Mouse (Mus musculus): ENCODE data around the gene Emilin1. TPM values are rescaled to one million over a fixed set of nuclear protein-coding genes. Genes with fewer than 3 reads are reported as not detected.

Emilin1 gene
- polyA plus RNA-seq, 1 experiment from 2014 or later: 12.3 TPM

DNA sequence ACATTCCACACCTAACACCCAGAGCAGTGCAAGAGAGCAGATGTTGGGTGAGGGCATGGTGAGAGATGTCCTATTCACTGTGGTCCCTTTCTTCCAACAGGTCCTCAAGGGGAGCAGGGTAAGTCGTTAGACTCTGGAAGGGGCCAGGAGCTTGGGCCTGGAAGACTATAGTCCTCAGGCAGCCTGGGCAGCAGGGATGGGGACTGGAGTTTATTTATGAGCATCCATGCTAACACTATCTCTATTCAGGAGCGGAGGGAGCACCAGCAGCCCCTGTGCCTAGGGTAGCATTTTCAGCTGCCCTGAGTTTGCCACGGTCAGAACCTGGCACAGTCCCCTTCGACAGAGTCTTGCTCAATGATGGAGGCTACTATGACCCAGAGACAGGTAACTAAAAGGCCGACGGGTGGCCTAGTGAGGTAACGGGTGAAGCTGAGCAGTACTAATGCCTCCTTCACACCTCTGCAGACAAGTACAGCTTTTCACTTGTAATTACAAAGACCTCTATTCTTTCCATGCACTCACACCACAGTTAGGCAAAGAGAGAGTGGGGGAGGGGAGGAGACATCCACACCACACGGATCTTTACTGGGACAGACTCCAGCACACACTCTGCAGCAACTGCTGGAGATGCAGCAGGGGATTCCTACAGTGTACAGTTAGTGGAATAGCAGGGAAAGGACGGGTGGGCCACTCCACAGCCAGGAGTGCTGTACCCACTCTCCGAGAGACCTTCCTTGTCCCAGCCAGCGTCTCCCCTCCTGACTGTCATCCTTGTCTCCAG lies 6.8 kb downstream of the Emilin1 start:
- WGBS: 71% methylated on average over 11 of the region's 11 CpGs

DNA sequence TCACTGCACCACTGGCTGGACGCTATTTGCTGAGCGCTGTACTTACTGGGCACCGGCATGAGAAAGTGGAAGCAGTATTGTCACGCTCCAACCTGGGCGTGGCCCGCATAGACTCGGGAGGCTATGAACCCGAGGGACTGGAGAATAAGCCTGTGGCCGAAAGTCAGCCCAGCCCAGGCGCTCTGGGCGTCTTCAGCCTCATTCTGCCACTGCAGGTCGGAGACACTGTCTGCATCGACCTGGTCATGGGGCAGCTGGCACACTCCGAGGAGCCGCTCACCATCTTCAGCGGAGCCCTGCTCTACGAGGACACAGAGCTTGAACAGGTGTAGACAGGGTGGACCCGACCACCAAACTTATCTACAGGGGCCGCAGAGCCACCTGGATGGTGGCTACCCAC lies 7.4 kb downstream of the Emilin1 start:
- Histone ChIP-seq H3K4me3 (ENCODE audit: low read depth, low read length) (no peak overlapping the region), H3K4me1 (ENCODE audit: control insufficient read depth, insufficient read depth, low read length) (peaks cover 13% of the 10 kb centered on the region), H3K9me3 (replicated peaks; ENCODE audit: control insufficient read depth, low read length, poor library complexity, severe bottlenecking) (no peaks in the 10 kb centered on the region), H3K9ac (ENCODE audit: low read depth, low read length) (no peak overlapping the region), H3K27ac (ENCODE audit: low read length) (peak overlapping the region; percentile 33; the same call in 1 of the 2 replicates), H3K36me3 (ENCODE audit: control insufficient read depth, insufficient read depth, low read length) (no peaks in the 10 kb centered on the region), H3K27me3 (ENCODE audit: control insufficient read depth, insufficient read depth, low read depth, low read length) (no peaks in the 10 kb centered on the region), H3K4me2 (ENCODE audit: low read length) (peak overlapping the region; percentile 97)
- ATAC-seq: peak; percentile 1; the same call in 1 of the 2 replicates
- WGBS: 66% methylated on average over 19 of the region's 19 CpGs

More for the DNA sequence above, 6.8 kb downstream of the Emilin1 start:
- H3K4me2 ChIP-seq (ENCODE audit: low read length): no peak overlapping the region
- no peak for ATAC-seq
- no peak overlapping the region for H3K9ac ChIP-seq (ENCODE audit: low read depth, low read length)
- no peak overlapping the region for H3K4me3 ChIP-seq (ENCODE audit: low read depth, low read length)
- no peaks in the 10 kb centered on the region for H3K36me3 ChIP-seq (ENCODE audit: control insufficient read depth, insufficient read depth, low read length)
- H3K27ac ChIP-seq (ENCODE audit: low read length): peak overlapping the region; percentile 33; the same call in 1 of the 2 replicates
- H3K27me3 ChIP-seq (ENCODE audit: control insufficient read depth, insufficient read depth, low read depth, low read length): no peaks in the 10 kb centered on the region
- H3K9me3 ChIP-seq (replicated peaks; ENCODE audit: control insufficient read depth, low read length, poor library complexity, severe bottlenecking): no peaks in the 10 kb centered on the region
- H3K4me1 ChIP-seq (ENCODE audit: control insufficient read depth, insufficient read depth, low read length): peaks cover 15% of the 10 kb centered on the region

DNA sequence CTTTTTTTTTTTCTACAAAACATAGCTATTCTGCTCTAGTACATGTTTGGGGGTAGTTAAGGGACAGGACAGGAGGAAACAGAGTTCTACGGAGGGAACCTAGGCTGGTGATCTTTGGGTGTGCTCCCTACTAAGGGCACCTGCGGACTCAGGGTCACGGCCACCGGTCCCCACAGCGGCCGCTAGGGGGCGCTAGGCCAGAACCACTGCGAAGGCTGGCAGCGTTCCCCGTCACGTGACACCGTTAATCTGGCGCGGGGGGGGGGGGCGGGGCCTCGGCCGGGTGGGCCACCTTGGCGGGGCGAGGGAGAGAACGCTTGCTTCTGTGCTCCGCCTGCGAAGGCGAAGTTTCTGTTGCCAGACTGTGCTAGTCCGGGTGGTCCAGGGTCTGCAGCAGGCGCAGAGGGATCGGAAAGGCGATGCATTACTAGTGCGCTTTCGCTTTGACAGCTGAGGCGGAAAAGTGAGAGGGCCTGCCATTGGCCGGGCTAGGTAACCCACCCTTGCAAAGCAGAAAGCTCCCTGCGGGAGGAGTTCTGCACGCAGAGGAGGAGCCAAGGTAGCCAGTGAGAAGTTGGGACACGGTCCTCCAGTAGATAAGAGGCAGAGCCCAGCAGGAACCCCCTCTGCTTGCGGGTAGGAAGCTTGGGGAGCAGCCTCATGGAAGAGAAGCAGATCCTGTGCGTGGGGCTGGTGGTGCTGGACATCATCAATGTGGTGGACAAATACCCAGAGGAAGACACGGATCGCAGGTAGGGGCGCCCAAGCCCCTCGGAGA lies 8.2 kb downstream of the Emilin1 start, which contains the start of gene Khk:
Gene Khk, plus strand, starts transcription at position 176 of the 778 bp plus-strand sequence.
- Histone ChIP-seq H3K36me3 (ENCODE audit: control insufficient read depth, insufficient read depth, low read length) (no peaks in the 10 kb centered on the region), H3K9ac (ENCODE audit: low read depth, low read length) (peak within 1 kb of the TSS; percentile 74), H3K4me1 (ENCODE audit: control insufficient read depth, insufficient read depth, low read length) (peaks cover 11% of the 10 kb centered on the region), H3K9me3 (replicated peaks; ENCODE audit: control insufficient read depth, low read length, poor library complexity, severe bottlenecking) (no peaks in the 10 kb centered on the region), H3K4me2 (ENCODE audit: low read length) (peak within 1 kb of the TSS; percentile 97), H3K4me3 (ENCODE audit: low read depth, low read length) (peak within 1 kb of the TSS; percentile 61), H3K27me3 (ENCODE audit: control insufficient read depth, insufficient read depth, low read depth, low read length) (no peaks in the 10 kb centered on the region), H3K27ac (ENCODE audit: low read length) (peak within 1 kb of the TSS; percentile 67)
- ATAC-seq: peak; percentile 65
- 1% methylated on average over 35 of the region's 40 CpGs for WGBS

DNA sequence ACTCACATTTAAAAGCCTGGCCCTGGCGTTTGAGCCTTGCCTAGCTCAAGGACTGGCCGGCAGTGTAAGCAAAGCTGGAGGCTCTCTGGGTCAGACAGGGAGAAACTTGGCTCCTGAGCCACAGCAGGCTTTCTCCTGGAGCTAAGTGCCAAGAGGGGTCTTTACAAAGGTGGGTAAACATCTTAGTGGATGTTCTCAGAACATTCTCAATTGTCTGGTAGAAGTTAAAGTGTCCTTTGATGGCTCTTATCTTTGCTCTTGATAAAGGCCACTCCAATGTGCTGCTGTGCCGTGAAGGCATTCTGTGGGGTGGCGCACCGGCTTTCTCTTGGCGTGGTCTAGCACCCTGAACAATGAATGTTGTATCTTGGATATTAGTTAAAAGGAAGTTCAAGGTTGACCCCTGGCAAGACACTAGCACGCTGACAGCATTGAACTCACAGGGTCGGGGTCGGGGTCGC lies 9.4 kb downstream of the Emilin1 start:
- no peak for ATAC-seq
- peak overlapping the region; percentile 97 for H3K4me2 ChIP-seq (ENCODE audit: low read length)
- H3K36me3 ChIP-seq (ENCODE audit: control insufficient read depth, insufficient read depth, low read length): no peaks in the 10 kb centered on the region
- 72% methylated on average over 10 of the region's 10 CpGs for WGBS
- no peak overlapping the region for H3K4me3 ChIP-seq (ENCODE audit: low read depth, low read length)
- no peaks in the 10 kb centered on the region for H3K27me3 ChIP-seq (ENCODE audit: control insufficient read depth, insufficient read depth, low read depth, low read length)
- H3K27ac ChIP-seq (ENCODE audit: low read length): no peak overlapping the region
- peaks cover 11% of the 10 kb centered on the region for H3K4me1 ChIP-seq (ENCODE audit: control insufficient read depth, insufficient read depth, low read length)
- no peaks in the 10 kb centered on the region for H3K9me3 ChIP-seq (replicated peaks; ENCODE audit: control insufficient read depth, low read length, poor library complexity, severe bottlenecking)
- 0 out of 2 replicates have a peak overlapping the region, but pooled peaks have one; percentile 74 for H3K9ac ChIP-seq (ENCODE audit: low read depth, low read length)

DNA sequence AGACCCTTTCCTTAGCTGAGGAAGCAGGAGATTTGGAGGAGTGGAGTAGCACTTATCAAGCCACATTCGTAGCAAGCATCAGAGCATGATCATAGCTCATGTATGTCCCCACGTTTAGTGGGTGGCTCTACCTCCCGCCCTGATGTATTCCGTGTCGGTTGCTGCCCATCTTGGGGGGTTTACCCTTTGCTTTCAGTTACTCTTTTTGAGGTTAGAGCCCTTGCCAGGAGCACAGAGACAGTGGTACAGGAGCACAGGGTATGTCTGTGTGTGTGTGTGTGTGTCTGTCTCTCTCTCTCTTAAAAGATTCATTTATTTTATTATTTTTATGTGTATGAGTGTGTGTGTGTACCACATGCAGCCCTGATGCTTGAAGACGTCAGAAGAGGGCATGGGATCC lies 9.9 kb downstream of the Emilin1 start:
- 89% methylated on average over 6 of the region's 6 CpGs for WGBS
- H3K4me3 ChIP-seq (ENCODE audit: low read depth, low read length): no peak overlapping the region
- H3K27me3 ChIP-seq (ENCODE audit: control insufficient read depth, insufficient read depth, low read depth, low read length): no peaks in the 10 kb centered on the region
- H3K36me3 ChIP-seq (ENCODE audit: control insufficient read depth, insufficient read depth, low read length): no peaks in the 10 kb centered on the region
- H3K27ac ChIP-seq (ENCODE audit: low read length): no peak overlapping the region
- ATAC-seq: no peak
- H3K4me1 ChIP-seq (ENCODE audit: control insufficient read depth, insufficient read depth, low read length): peaks cover 11% of the 10 kb centered on the region
- H3K4me2 ChIP-seq (ENCODE audit: low read length): no peak overlapping the region
- no peak overlapping the region for H3K9ac ChIP-seq (ENCODE audit: low read depth, low read length)
- H3K9me3 ChIP-seq (replicated peaks; ENCODE audit: control insufficient read depth, low read length, poor library complexity, severe bottlenecking): no peaks in the 10 kb centered on the region

DNA sequence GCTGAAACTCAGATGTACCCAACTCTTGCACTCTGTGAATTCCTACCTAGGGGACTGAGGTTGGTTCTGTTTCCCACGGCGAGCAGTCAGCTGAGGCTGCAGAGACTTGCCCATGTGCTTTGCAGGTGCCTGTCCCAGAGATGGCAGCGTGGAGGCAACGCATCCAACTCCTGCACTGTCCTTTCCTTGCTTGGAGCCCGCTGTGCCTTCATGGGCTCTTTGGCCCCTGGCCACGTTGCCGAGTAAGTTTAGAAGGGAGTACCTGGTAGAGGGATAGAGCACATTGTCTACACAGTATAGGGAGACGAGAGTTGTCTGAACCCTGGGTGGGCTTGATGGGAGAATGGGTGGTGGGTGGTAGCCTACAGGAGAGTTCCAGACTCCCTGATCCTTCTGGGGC lies 11.4 kb downstream of the Emilin1 start:
- 81% methylated on average over 8 of the region's 8 CpGs for WGBS
- H3K27me3 ChIP-seq (ENCODE audit: control insufficient read depth, insufficient read depth, low read depth, low read length): no peaks in the 10 kb centered on the region
- peaks cover 11% of the 10 kb centered on the region for H3K4me1 ChIP-seq (ENCODE audit: control insufficient read depth, insufficient read depth, low read length)
- H3K4me2 ChIP-seq (ENCODE audit: low read length): no peak overlapping the region
- no peaks in the 10 kb centered on the region for H3K36me3 ChIP-seq (ENCODE audit: control insufficient read depth, insufficient read depth, low read length)
- H3K9me3 ChIP-seq (replicated peaks; ENCODE audit: control insufficient read depth, low read length, poor library complexity, severe bottlenecking): no peaks in the 10 kb centered on the region
- H3K27ac ChIP-seq (ENCODE audit: low read length): no peak overlapping the region
- H3K4me3 ChIP-seq (ENCODE audit: low read depth, low read length): no peak overlapping the region
- no peak overlapping the region for H3K9ac ChIP-seq (ENCODE audit: low read depth, low read length)
- ATAC-seq: no peak

DNA sequence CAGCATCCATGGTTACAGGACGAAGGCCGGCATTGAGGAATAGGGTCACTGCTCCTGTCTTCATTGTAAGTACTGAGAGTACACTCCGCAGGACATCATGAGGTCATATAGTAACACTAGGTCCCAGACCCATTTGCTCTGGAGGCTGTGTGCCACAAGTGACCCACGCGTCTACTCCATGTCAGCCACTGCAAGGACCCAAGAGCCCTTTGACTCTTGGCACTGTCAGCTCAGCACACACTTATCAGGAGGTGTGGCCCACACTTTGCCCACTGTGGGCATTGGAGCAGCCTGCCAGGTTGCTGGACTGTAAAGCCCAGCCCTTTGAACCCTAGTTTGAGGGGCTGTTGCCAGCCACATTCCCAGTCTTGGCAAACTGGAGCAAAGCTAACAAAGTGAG lies 12.0 kb downstream of the Emilin1 start:
- no peak for ATAC-seq
- Histone ChIP-seq H3K36me3 (ENCODE audit: control insufficient read depth, insufficient read depth, low read length) (no peaks in the 10 kb centered on the region), H3K9me3 (replicated peaks; ENCODE audit: control insufficient read depth, low read length, poor library complexity, severe bottlenecking) (no peaks in the 10 kb centered on the region), H3K4me1 (ENCODE audit: control insufficient read depth, insufficient read depth, low read length) (peaks cover 11% of the 10 kb centered on the region), H3K9ac (ENCODE audit: low read depth, low read length) (no peak overlapping the region), H3K27ac (ENCODE audit: low read length) (no peak overlapping the region), H3K4me2 (ENCODE audit: low read length) (no peak overlapping the region), H3K27me3 (ENCODE audit: control insufficient read depth, insufficient read depth, low read depth, low read length) (no peaks in the 10 kb centered on the region), H3K4me3 (ENCODE audit: low read depth, low read length) (no peak overlapping the region)
- 93% methylated on average over 5 of the region's 5 CpGs for WGBS

DNA sequence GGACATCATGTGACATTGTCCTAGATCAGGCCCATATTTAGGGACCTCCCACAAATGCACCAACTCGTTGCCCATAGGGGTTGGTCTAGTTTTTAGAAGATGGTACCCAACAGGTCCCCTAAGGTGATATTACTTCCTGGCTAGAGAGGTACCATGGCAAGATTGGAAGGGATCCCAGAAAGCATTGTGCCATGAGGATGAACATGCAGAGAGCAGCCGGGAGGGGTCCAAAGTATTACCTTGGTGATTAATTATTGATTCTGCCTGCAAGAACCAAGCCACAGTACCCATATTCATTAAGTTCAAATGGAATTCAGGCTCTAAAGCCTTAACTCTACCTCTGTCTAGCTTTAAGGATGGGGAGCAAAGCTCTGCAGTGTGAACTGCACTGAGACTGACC lies 12.9 kb downstream of the Emilin1 start:
- Histone ChIP-seq H3K9me3 (replicated peaks; ENCODE audit: control insufficient read depth, low read length, poor library complexity, severe bottlenecking) (no peaks in the 10 kb centered on the region), H3K4me1 (ENCODE audit: control insufficient read depth, insufficient read depth, low read length) (peaks cover 11% of the 10 kb centered on the region), H3K36me3 (ENCODE audit: control insufficient read depth, insufficient read depth, low read length) (no peaks in the 10 kb centered on the region), H3K27ac (ENCODE audit: low read length) (no peak overlapping the region), H3K4me3 (ENCODE audit: low read depth, low read length) (no peak overlapping the region), H3K9ac (ENCODE audit: low read depth, low read length) (no peak overlapping the region), H3K27me3 (ENCODE audit: control insufficient read depth, insufficient read depth, low read depth, low read length) (no peaks in the 10 kb centered on the region), H3K4me2 (ENCODE audit: low read length) (no peak overlapping the region)
- WGBS: 82% methylated on average over 2 of the region's 2 CpGs
- ATAC-seq: no peak
